Mouse (Mus musculus) G1E (cell line): Measurements from ENCODE around the gene RPS10-NUDT3.

Experiments used
- CTCF ChIP-seq: IDR thresholded peaks from 2 replicates; pipeline ENCODE4 v1.5.1; 2012; ENCODE audit warnings: low read depth, low read length, inconsistent platforms, mixed read lengths
- GATA1 ChIP-seq: IDR thresholded peaks from 2 replicates; pipeline ENCODE4 v1.6.1; 2012; ENCODE audit warnings: borderline replicate concordance, low read length, inconsistent platforms, mixed read lengths
- POLR2AphosphoS5 ChIP-seq: IDR thresholded peaks from 2 replicates; pipeline ENCODE4 v1.6.1; 2012; ENCODE audit warnings: low read depth, low read length, inconsistent platforms; ENCODE audit not compliant: insufficient replicate concordance
- TAL1 ChIP-seq: conservative IDR thresholded peaks from 2 replicates; pipeline ENCODE4 v1.6.1; 2012; ENCODE audit warnings: low read depth, low read length, inconsistent platforms, mixed read lengths

GRCm38 (mm10) chr17:27643101-27643500, 8.1 kb upstream of the RPS10-NUDT3 start:
- no peak for TF ChIP-seq CTCF
- TF ChIP-seq GATA1, result no peak
- TF ChIP-seq TAL1, result no peak
- TF ChIP-seq POLR2AphosphoS5, result no peak
